Mouse (Mus musculus): ENCODE measurements around the gene Stard9. TPM values are rescaled to one million over a fixed set of nuclear protein-coding genes. Genes with fewer than 3 reads are reported as not detected.
"Not testable (repeated sequence)": the region's sequence is repeated elsewhere in the genome, so short reads cannot be mapped to it uniquely, and the experiment has no call there.

Stard9 gene
- polyA plus RNA-seq, 1 experiment = 34.7 TPM

- peaks cover 8% of the 10 kb centered on the region for H3K4me1 ChIP-seq (ENCODE audit: control insufficient read depth, insufficient read depth, low read length)
- 70% methylated on average over 2 of the region's 2 CpGs for WGBS
- H3K4me3 ChIP-seq (replicated peaks; ENCODE audit: extremely low read depth, low read depth, low read length) = no peak overlapping the region
- DNase-seq = no peak
- TF ChIP-seq CTCF (IDR thresholded peaks at IDR 0.05; ENCODE audit: insufficient read depth, low read length) = no peak
- no peak for TF ChIP-seq POLR2A (IDR thresholded peaks at IDR 0.05; ENCODE audit: borderline replicate concordance, extremely low read depth, low read depth, low read length)
Observed at GRCm38 (mm10) chr2:120667446-120667845, 38.5 kb downstream of the Stard9 start.

DNA sequence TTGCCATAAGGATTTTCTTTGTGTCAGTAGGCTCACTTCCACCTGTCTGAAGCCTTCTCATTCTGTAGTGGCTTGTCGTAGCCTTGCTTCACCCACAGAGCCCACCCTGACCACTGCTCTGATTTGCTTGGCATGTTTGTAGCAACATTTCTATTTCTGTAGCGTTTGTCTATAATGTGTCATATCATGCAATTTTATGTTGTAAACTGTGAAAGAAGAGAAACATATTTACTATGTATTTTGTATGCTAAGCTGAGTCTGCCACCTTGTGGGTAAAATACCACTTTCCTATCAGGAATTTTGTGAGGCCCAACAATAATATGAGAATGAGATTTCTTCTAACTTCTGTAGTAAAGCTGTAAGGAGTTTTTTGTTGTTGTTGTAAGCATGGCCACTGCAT is 41.3 kb downstream of the Stard9 start:
- TF ChIP-seq POLR2A (IDR thresholded peaks at IDR 0.05; ENCODE audit: borderline replicate concordance, extremely low read depth, low read depth, low read length) (no peak), CTCF (IDR thresholded peaks at IDR 0.05; ENCODE audit: insufficient read depth, low read length) (peak; percentile 16; the same call in 1 of the 2 replicates)
- Histone ChIP-seq H3K4me3 (replicated peaks; ENCODE audit: extremely low read depth, low read depth, low read length) (no peak overlapping the region), H3K4me1 (ENCODE audit: control insufficient read depth, insufficient read depth, low read length) (no peaks in the 10 kb centered on the region)
- WGBS = 42% methylated on average over 2 of the region's 2 CpGs
- DNase-seq = no peak

- DNase-seq = not testable (repeated sequence)
- WGBS = 82% methylated on average over 7 of the region's 7 CpGs
Observed at GRCm38 (mm10) chr2:120681151-120681550, 52.2 kb downstream of the Stard9 start.

DNA sequence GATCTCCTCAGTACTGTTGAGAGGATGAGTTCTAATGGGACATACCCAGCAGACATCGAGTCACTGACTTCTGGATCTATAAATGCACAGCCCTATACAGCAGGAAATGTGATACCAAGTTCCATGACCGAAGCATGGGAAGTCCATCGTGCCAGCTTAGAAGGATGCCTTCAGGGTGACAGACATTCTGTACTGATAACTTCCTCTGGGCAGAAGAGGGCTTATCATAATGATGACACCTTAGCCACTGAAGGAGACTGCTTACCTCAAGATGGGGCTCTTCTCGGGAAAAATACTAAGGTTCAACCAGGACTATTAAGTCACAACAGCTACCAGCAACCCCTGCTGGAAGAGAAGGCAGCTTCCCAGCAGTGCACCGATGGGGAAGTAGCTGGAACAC is 68.8 kb downstream of the Stard9 start:
- no peaks in the 10 kb centered on the region for H3K4me1 ChIP-seq (ENCODE audit: control insufficient read depth, insufficient read depth, low read length)
- DNase-seq = no peak
- WGBS = 77% methylated on average over 5 of the region's 5 CpGs
- TF ChIP-seq POLR2A (IDR thresholded peaks at IDR 0.05; ENCODE audit: borderline replicate concordance, extremely low read depth, low read depth, low read length) (no peak), CTCF (IDR thresholded peaks at IDR 0.05; ENCODE audit: insufficient read depth, low read length) (no peak)
- no peak overlapping the region for H3K4me3 ChIP-seq (replicated peaks; ENCODE audit: extremely low read depth, low read depth, low read length)

More at GRCm38 (mm10) chr2:120681151-120681550, 52.2 kb downstream of the Stard9 start:
- not testable (repeated sequence) for H3K4me1 ChIP-seq (ENCODE audit: control insufficient read depth, insufficient read depth, low read length); H3K4me3 ChIP-seq (replicated peaks; ENCODE audit: extremely low read depth, low read depth, low read length)

GRCm38 (mm10) chr2:120700379-120700885 is 71.5 kb downstream of the Stard9 start:
- H3K4me1 ChIP-seq (ENCODE audit: control insufficient read depth, insufficient read depth, low read length) = no peaks in the 10 kb centered on the region
- H3K4me3 ChIP-seq (replicated peaks; ENCODE audit: extremely low read depth, low read depth, low read length) = no peak overlapping the region
- 87% methylated on average over 3 of the region's 3 CpGs for WGBS
- TF ChIP-seq CTCF (IDR thresholded peaks at IDR 0.05; ENCODE audit: insufficient read depth, low read length) = no peak
- no peak for TF ChIP-seq POLR2A (IDR thresholded peaks at IDR 0.05; ENCODE audit: borderline replicate concordance, extremely low read depth, low read depth, low read length)
- DNase-seq = no peak

GRCm38 (mm10) chr2:120702675-120703074 is 73.8 kb downstream of the Stard9 start:
- DNase-seq = no peak
- 70% methylated on average over 5 of the region's 5 CpGs for WGBS

DNA sequence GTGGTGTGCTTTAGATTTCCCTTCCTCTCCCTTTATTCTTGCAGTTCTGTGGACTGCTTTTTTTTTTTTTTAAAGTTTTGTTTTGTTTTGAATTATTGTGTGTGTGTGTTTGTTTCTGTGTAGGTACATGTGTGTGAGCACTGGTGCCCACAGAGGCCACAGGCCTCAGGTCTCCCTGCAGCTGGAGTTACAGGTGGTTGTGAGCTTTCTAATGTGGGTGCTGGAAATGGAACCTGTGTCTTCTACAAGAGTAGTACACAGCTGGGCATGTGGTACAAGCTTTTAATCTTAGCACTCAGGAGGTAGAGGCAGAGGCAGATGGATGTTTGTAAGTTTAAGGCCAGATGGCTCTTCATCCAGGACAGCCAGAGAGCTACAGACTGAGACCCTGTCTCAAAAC is 78.1 kb downstream of the Stard9 start:
- Histone ChIP-seq H3K4me1 (ENCODE audit: control insufficient read depth, insufficient read depth, low read length) (no peaks in the 10 kb centered on the region), H3K4me3 (replicated peaks; ENCODE audit: extremely low read depth, low read depth, low read length) (no peak overlapping the region)
- TF ChIP-seq POLR2A (IDR thresholded peaks at IDR 0.05; ENCODE audit: borderline replicate concordance, extremely low read depth, low read depth, low read length) (no peak), CTCF (IDR thresholded peaks at IDR 0.05; ENCODE audit: insufficient read depth, low read length) (no peak)
- DNase-seq = no peak

More at GRCm38 (mm10) chr2:120702675-120703074, 73.8 kb downstream of the Stard9 start:
- Histone ChIP-seq H3K4me3 (replicated peaks; ENCODE audit: extremely low read depth, low read depth, low read length) (no peak overlapping the region), H3K4me1 (ENCODE audit: control insufficient read depth, insufficient read depth, low read length) (no peaks in the 10 kb centered on the region)
- TF ChIP-seq POLR2A (IDR thresholded peaks at IDR 0.05; ENCODE audit: borderline replicate concordance, extremely low read depth, low read depth, low read length) (no peak), CTCF (IDR thresholded peaks at IDR 0.05; ENCODE audit: insufficient read depth, low read length) (no peak)

- no peaks in the 10 kb centered on the region for H3K4me1 ChIP-seq (ENCODE audit: control insufficient read depth, insufficient read depth, low read length)
- no peak overlapping the region for H3K4me3 ChIP-seq (replicated peaks; ENCODE audit: extremely low read depth, low read depth, low read length)
- DNase-seq = no peak
- TF ChIP-seq POLR2A (IDR thresholded peaks at IDR 0.05; ENCODE audit: borderline replicate concordance, extremely low read depth, low read depth, low read length) (no peak), CTCF (IDR thresholded peaks at IDR 0.05; ENCODE audit: insufficient read depth, low read length) (no peak)
- WGBS = 84% methylated on average over 3 of the region's 3 CpGs
Observed at GRCm38 (mm10) chr2:120710154-120710553, 81.2 kb downstream of the Stard9 start.

GRCm38 (mm10) chr2:120710948-120711347 is 82.0 kb downstream of the Stard9 start:
- DNase-seq = no peak
- no peak for TF ChIP-seq CTCF (IDR thresholded peaks at IDR 0.05; ENCODE audit: insufficient read depth, low read length)
- no peak for TF ChIP-seq POLR2A (IDR thresholded peaks at IDR 0.05; ENCODE audit: borderline replicate concordance, extremely low read depth, low read depth, low read length)
- WGBS = 85% methylated on average over 3 of the region's 3 CpGs
- H3K4me3 ChIP-seq (replicated peaks; ENCODE audit: extremely low read depth, low read depth, low read length) = no peak overlapping the region
- H3K4me1 ChIP-seq (ENCODE audit: control insufficient read depth, insufficient read depth, low read length) = no peaks in the 10 kb centered on the region

- Histone ChIP-seq H3K4me1 (ENCODE audit: control insufficient read depth, insufficient read depth, low read length) (no peaks in the 10 kb centered on the region), H3K4me3 (replicated peaks; ENCODE audit: extremely low read depth, low read depth, low read length) (no peak overlapping the region)
- TF ChIP-seq CTCF (IDR thresholded peaks at IDR 0.05; ENCODE audit: insufficient read depth, low read length) = no peak
- no peak for DNase-seq
- 94% methylated on average over 3 of the region's 3 CpGs for WGBS
Observed at GRCm38 (mm10) chr2:120713441-120713840, 84.5 kb downstream of the Stard9 start.

Measured in lung, adult 2 months (tissue).